Mouse (Mus musculus) common myeloid progenitor, adult 5-6 weeks (primary cell): ENCODE data around the gene Hook1. TPM values are rescaled to one million over a fixed set of nuclear protein-coding genes. Genes with fewer than 3 reads are reported as not detected.

Experiments used
- total RNA-seq: library from RNA; stranded (forward); fragments of 200-1000, 187-1606 nt; gene quantifications from 2 replicates; pipeline ENCODE4 v1.2.3, GENCODE M21; 2017

The Hook1 gene
- total RNA-seq, 1 experiment from 2014 or later, result 28.4 TPM

Other genes with a start within 250 kb of the Hook1 start
- gene Cyp2j13, start 110.3 kb downstream of the Hook1 start, total RNA-seq, result not detected in 2 replicates
- gene Cyp2j12, start 173.9 kb downstream of the Hook1 start, total RNA-seq, result not detected in 2 replicates